8 mouse cellular contexts compared by ENCODE assay signal in genomic region chr14:21050734-21051133, GRCm38 (mm10). TPM values are rescaled to one million over a fixed set of nuclear protein-coding genes. Genes with fewer than 3 reads are reported as not detected.
DNase-seq lines count a peak whose midpoint lies in the region; ATAC-seq and TF ChIP-seq lines count a peak whose summit lies in the region.

No protein-coding gene starts in this region.

- intact Hi-C loops in heart, postnatal 25 days (cut with DNase I): loop anchor here (2.0 kb wide), 2 partner anchors 16 to 58 kb away; no protein-coding TSS in a partner anchor

- peak; percentile 97 for TF ChIP-seq CTCF in E14TG2a.4 (conservative IDR thresholded peaks at IDR 0.05; ENCODE audit: low read length)

- H3K9ac ChIP-seq in intestine, embryonic 16.5 days (ENCODE audit: low read depth, low read length): no peak overlapping the region
- no peak overlapping the region for H3K9ac ChIP-seq in midbrain, embryonic 14.5 days (replicated peaks; ENCODE audit: low read length)

- peak overlapping the region; percentile 89; the same call in 1 of the 2 replicates for H3K4me2 ChIP-seq in intestine, embryonic 16.5 days (ENCODE audit: low read depth, low read length)
- H3K4me2 ChIP-seq in midbrain, embryonic 14.5 days (ENCODE audit: low read length): peak overlapping the region; percentile 89

- H3K4me1 ChIP-seq in heart, embryonic 10.5 days: peaks cover 22% of the 10 kb centered on the region
- peaks cover 58% of the 10 kb centered on the region for H3K4me1 ChIP-seq in E14TG2a.4 (replicated peaks; ENCODE audit: low read depth, low read length)
- H3K4me1 ChIP-seq in intestine, embryonic 16.5 days (ENCODE audit: control insufficient read depth, insufficient read depth, low read length): peaks cover 5% of the 10 kb centered on the region; the same call in 1 of the 2 replicates
- peaks cover 13% of the 10 kb centered on the region for H3K4me1 ChIP-seq in midbrain, embryonic 14.5 days (ENCODE audit: control insufficient read depth, insufficient read depth, low read length)

- no peak overlapping the region for H3K27ac ChIP-seq in heart, embryonic 10.5 days
- no peak overlapping the region for H3K27ac ChIP-seq in intestine, embryonic 16.5 days (ENCODE audit: low read length)
- no peak overlapping the region for H3K27ac ChIP-seq in midbrain, embryonic 14.5 days (replicated peaks; ENCODE audit: low read depth, low read length)

- peak overlapping the region; percentile 90 for H3K4me3 ChIP-seq in heart, embryonic 10.5 days
- peak overlapping the region; percentile 99 for H3K4me3 ChIP-seq in E14TG2a.4 (replicated peaks; ENCODE audit: low read length)
- no peak overlapping the region for H3K4me3 ChIP-seq in intestine, embryonic 16.5 days (ENCODE audit: low read length)
- H3K4me3 ChIP-seq in midbrain, embryonic 14.5 days (replicated peaks; ENCODE audit: low read depth, low read length): no peak overlapping the region

- WGBS in heart, embryonic 10.5 days: 67% methylated on average over 3 of the region's 3 CpGs
- 73% methylated on average over 3 of the region's 3 CpGs for WGBS in intestine, embryonic 16.5 days
- WGBS in midbrain, embryonic 14.5 days: 79% methylated on average over 3 of the region's 3 CpGs

- no peaks in the 10 kb centered on the region for H3K27me3 ChIP-seq in heart, embryonic 10.5 days (ENCODE audit: insufficient read depth, poor library complexity, severe bottlenecking)
- no peaks in the 10 kb centered on the region for H3K27me3 ChIP-seq in E14TG2a.4 (ENCODE audit: insufficient read depth, low read length)
- H3K27me3 ChIP-seq in intestine, embryonic 16.5 days (replicated peaks; ENCODE audit: control insufficient read depth, insufficient read depth, low read length): no peaks in the 10 kb centered on the region
- H3K27me3 ChIP-seq in midbrain, embryonic 14.5 days (ENCODE audit: control insufficient read depth, insufficient read depth, low read length): no peaks in the 10 kb centered on the region

- H3K36me3 ChIP-seq in heart, embryonic 10.5 days: 0 out of 2 replicates have a peak, but pooled peaks cover 6% of the 10 kb centered on the region
- peaks cover 26% of the 10 kb centered on the region for H3K36me3 ChIP-seq in E14TG2a.4 (ENCODE audit: insufficient read depth, low read length)
- no peaks in the 10 kb centered on the region for H3K36me3 ChIP-seq in intestine, embryonic 16.5 days (ENCODE audit: control insufficient read depth, insufficient read depth, low read length)
- H3K36me3 ChIP-seq in midbrain, embryonic 14.5 days (ENCODE audit: control insufficient read depth, insufficient read depth, low read length): no peaks in the 10 kb centered on the region

- H3K9me3 ChIP-seq in heart, embryonic 10.5 days: no peaks in the 10 kb centered on the region
- H3K9me3 ChIP-seq in E14TG2a.4 (ENCODE audit: low read length): no peaks in the 10 kb centered on the region
- 0 out of 2 replicates have a peak, but pooled peaks cover 2% of the 10 kb centered on the region for H3K9me3 ChIP-seq in intestine, embryonic 16.5 days (ENCODE audit: control insufficient read depth, low read length)
- H3K9me3 ChIP-seq in midbrain, embryonic 14.5 days (ENCODE audit: control insufficient read depth, low read length): no peaks in the 10 kb centered on the region

- ATAC-seq in intestine, embryonic 16.5 days: no peak
- no peak for ATAC-seq in midbrain, embryonic 14.5 days (ENCODE audit: low FRiP score, low TSS enrichment)
- no peak for ATAC-seq in frontal cortex, adult (ENCODE audit: low TSS enrichment)

- DNase-seq in heart, embryonic 10.5 days (ENCODE audit: low spot score): no peak
- DNase-seq in heart, postnatal 25 days (ENCODE audit: low spot score): no peak
- DNase-seq in cerebellum, adult 8-10 months: peak; percentile 28
- DNase-seq in midbrain, embryonic 14.5 days: peak; percentile 30
- no peak for DNase-seq in urinary bladder, postnatal 4 days (ENCODE audit: low spot score in 2 of 2)

RNA-seq across cellular contexts. Expression of gene Ap3m1, which starts 1.6 kb away (rescaled TPM):
- polyA plus RNA-seq in heart, embryonic 10.5 days (2016; fragmentation: Nextera tagmentation; extraction: Ambion mirVana): 82.2 and 89.2 TPM in 2 replicates
- total RNA-seq in heart, postnatal 25 days (2021): 10 to 100 TPM; 62.9 to 72.4 TPM
- 82.1 and 93.0 TPM in 2 replicates for polyA plus RNA-seq in intestine, embryonic 16.5 days (2015; fragmentation: Nextera tagmentation; extraction: Ambion mirVana)
- polyA plus RNA-seq in midbrain, embryonic 14.5 days (2014; fragmentation: Nextera tagmentation; extraction: Ambion mirVana): 88.6 and 112 TPM in 2 replicates

RNA-seq across cellular contexts. Expression of gene Adk, which starts 1.6 kb away (rescaled TPM):
- 275 and 312 TPM in 2 replicates for polyA plus RNA-seq in heart, embryonic 10.5 days (2016; fragmentation: Nextera tagmentation; extraction: Ambion mirVana)
- total RNA-seq in heart, postnatal 25 days (2021): 100 to 1,000 TPM; 236 to 274 TPM
- 244 and 262 TPM in 2 replicates for polyA plus RNA-seq in intestine, embryonic 16.5 days (2015; fragmentation: Nextera tagmentation; extraction: Ambion mirVana)
- polyA plus RNA-seq in midbrain, embryonic 14.5 days (2014; fragmentation: Nextera tagmentation; extraction: Ambion mirVana): 34.1 and 37.9 TPM in 2 replicates

Comparison
In these comparisons a context has a peak if more than half of its experiments do, and no peak if none do; other contexts are left out.
1. DNase-seq: peak in cerebellum, adult 8-10 months (single experiment) and midbrain, embryonic 14.5 days (single experiment); none in heart, embryonic 10.5 days (single experiment), heart, postnatal 25 days (single experiment) and urinary bladder, postnatal 4 days (0 of 2).
2. H3K4me3 ChIP-seq: peak in heart, embryonic 10.5 days (single experiment) and E14TG2a.4 (single experiment); none in intestine, embryonic 16.5 days (single experiment) and midbrain, embryonic 14.5 days (single experiment).